Mouse (Mus musculus): ENCODE measurements around the gene Vmn1r194. TPM values are rescaled to one million over a fixed set of nuclear protein-coding genes. Genes with fewer than 3 reads are reported as not detected.
"Not testable (repeated sequence)": the region's sequence is repeated elsewhere in the genome, so short reads cannot be mapped to it uniquely, and the experiment has no call there.

The Vmn1r194 gene
- total RNA-seq (2021) (not detected), polyA plus RNA-seq (2012; rRNA removed) (not detected in 2 replicates)
- long read RNA-seq: 0 reads

DNA sequence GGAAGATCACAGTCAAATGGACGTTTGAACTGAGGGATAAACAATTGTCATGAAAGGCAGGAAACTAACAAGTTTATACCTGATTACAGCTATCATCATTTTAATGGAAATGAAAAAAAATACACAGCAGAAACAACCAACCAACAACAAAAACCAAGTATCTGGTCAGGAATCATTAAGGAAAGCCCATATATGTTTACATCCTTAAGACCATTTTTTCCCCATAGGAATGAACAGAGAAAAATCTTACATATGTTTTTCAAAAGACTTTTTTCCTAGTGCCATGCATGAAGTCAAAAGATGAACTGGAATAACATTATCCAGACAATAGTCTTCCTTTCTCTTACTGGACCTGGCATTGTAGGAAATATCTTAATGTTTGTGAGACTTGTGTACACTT, at the start of gene Vmn1r194:
Gene Vmn1r194 (plus strand): TSS at position 301 of the 400 bp plus-strand sequence.
- DNase-seq: no peak

DNA sequence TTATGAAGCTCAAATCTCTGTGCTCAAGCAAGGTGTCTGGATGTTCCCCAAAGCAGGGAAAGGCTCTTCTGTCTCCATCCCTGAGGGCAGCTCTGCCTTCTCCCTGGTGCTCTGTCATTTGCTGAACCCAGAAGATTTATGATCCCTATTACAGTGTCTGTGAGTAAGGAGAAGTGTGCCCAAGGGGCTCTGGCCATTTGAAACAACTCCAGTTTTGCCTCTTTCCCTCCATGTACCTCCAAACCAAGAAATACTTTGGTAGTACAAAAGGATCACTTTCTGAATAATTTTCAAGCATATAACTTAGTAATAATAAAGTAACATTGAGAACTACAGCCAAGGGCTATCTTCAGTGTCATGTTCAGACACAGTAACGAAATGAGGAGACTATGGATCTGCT, 21.0 kb upstream of the Vmn1r194 start, which contains the start of gene Vmn1r193:
Gene Vmn1r193 (minus strand): TSS at position 101 of the 400 bp plus-strand sequence.
- DNase-seq: not testable (repeated sequence)

DNA sequence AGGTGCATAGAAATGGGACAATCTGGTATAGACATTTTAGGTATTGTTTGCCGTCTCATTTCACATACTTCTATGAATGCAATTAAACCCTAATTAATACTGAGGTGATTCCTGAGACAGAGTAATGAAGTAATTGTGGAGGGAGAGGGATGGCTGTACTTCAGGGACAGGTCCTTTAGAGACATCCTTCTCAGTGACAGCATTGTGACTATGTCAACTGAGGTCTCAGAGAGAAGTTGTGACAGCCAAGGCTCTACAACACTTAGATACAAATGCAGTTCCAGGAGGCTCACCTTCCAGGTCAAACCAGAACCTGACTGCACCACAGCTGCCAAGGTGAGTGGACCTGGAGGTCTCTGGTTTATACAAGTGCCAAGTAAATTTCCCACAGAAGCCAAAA, 26.2 kb downstream of the Vmn1r194 start, which contains the start of gene Vmn1r195:
Gene Vmn1r195 (plus strand): TSS at position 301 of the 400 bp plus-strand sequence.
- not testable (repeated sequence) for DNase-seq

DNA sequence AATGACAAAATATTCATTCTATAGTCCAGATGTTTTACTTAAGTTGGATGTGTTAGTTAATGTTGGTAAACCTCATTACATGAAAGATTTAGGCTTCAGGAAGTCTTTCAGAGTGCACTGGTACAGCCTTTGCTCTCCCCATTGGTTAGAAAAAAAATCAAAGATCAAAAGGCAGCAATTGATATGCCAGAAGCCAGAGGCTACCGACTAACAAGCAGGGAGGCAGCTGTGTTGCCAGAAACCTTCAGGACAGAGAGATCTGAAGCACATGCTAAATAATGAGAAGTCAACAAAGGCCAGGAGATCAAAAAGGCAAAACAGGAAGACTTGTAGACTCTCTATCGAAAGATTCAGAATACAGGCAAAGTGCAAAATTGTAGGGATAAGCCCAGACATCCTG, 27.7 kb downstream of the Vmn1r194 start:
- no peak for DNase-seq

DNA sequence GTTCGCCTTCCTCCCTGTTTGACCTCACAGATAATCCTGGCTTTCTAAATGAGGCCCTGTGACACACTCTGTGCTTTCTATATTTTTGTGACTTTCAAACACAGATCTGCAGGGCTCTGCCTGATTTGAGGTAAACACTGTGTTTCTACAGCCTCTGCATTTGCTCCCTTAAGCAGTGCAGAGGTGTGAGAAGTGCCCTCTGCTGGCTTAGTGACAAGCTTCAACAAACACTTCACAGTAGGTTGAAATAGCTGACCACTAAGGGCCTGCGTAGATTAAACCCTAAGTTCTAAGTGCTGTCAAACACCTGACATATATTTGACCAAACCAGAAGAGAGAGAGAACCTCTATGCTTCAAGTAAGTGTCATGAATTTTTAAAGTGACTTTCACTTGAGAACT, 40.6 kb downstream of the Vmn1r194 start:
- no peak for DNase-seq

DNA sequence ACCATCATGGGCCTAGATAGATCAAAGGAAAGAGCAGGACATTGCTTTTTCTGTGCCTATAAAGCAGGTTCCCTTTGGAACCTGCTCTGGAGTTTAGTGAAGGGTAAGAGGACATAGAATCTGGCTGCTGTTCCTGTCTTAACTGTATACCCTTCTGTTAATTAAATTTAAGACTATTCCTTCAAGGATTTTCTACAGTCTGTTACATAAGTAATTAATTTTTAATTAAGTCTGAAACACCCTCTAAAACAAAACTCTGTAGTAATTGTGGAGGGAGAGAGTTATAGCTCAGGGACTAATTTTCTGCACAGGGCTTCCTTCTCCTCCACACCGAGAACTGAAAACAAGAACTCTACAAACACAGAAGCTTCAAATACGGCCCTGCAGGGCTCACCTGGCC, 45.6 kb downstream of the Vmn1r194 start, which contains the start of gene Vmn1r196:
Gene Vmn1r196 (plus strand): TSS at position 301 of the 400 bp plus-strand sequence.
- no peak for DNase-seq

Small RNA genes within 50 kb of the gene (microRNA-seq; reads per million reads assigned to microRNA genes)
- gene Gm23282 (0 reads per million in 2 experiments), gene Gm25084 (0 reads per million in 2 experiments)

Other genes starting within 250 kb of the Vmn1r194 start
- under 1 TPM in 1 of 2 experiments, not detected in 1; 0.61 TPM for gene Prss16, start 234.5 kb upstream of the Vmn1r194 start, total RNA-seq (2021)
- 0.35 and 1.0 TPM in 2 replicates for gene Prss16, start 234.5 kb upstream of the Vmn1r194 start, polyA plus RNA-seq (2012; rRNA removed)
- 10 to 100 TPM; 14.2 to 18.9 TPM for gene Hist1h2ah, start 208.6 kb upstream of the Vmn1r194 start, total RNA-seq (2021)
- 1.0 and 16.0 TPM in 2 replicates for gene Hist1h2ah, start 208.6 kb upstream of the Vmn1r194 start, polyA plus RNA-seq (2012; rRNA removed)
- 10 to 100 TPM; 27.4 to 48.0 TPM for gene Hist1h2bk, start 208.3 kb upstream of the Vmn1r194 start, total RNA-seq (2021)
- gene Hist1h2bk, start 208.3 kb upstream of the Vmn1r194 start, polyA plus RNA-seq (2012; rRNA removed): 1.9 and 3.2 TPM in 2 replicates
- gene Hist1h4i, start 202.9 kb upstream of the Vmn1r194 start, total RNA-seq (2021): 10 to 100 TPM; 48.5 to 52.2 TPM
- gene Hist1h4i, start 202.9 kb upstream of the Vmn1r194 start, polyA plus RNA-seq (2012; rRNA removed): 11.4 and 12.7 TPM in 2 replicates
- gene Hist1h2ag, start 201.3 kb upstream of the Vmn1r194 start, total RNA-seq (2021): 10 to 100 TPM; 14.1 to 18.2 TPM
- 0.45 TPM in 1 of 2 replicates, not detected in the other for gene Hist1h2ag, start 201.3 kb upstream of the Vmn1r194 start, polyA plus RNA-seq (2012; rRNA removed)
- gene Hist1h2bj, start 201.0 kb upstream of the Vmn1r194 start, total RNA-seq (2021): 10 to 100 TPM; 14.1 to 18.8 TPM
- gene Hist1h2bj, start 201.0 kb upstream of the Vmn1r194 start, polyA plus RNA-seq (2012; rRNA removed): 2.3 and 2.8 TPM in 2 replicates
- gene Vmn1r188, start 159.8 kb upstream of the Vmn1r194 start, total RNA-seq (2021): not detected
- not detected in 2 replicates for gene Vmn1r188, start 159.8 kb upstream of the Vmn1r194 start, polyA plus RNA-seq (2012; rRNA removed)
- not detected for gene Vmn1r189, start 138.4 kb upstream of the Vmn1r194 start, total RNA-seq (2021)
- not detected in 2 replicates for gene Vmn1r189, start 138.4 kb upstream of the Vmn1r194 start, polyA plus RNA-seq (2012; rRNA removed)
- not detected for gene Vmn1r191, start 60.2 kb upstream of the Vmn1r194 start, total RNA-seq (2021)
- gene Vmn1r191, start 60.2 kb upstream of the Vmn1r194 start, polyA plus RNA-seq (2012; rRNA removed): not detected in 2 replicates
- gene Vmn1r192, start 53.1 kb upstream of the Vmn1r194 start, total RNA-seq (2021): not detected
- not detected in 2 replicates for gene Vmn1r192, start 53.1 kb upstream of the Vmn1r194 start, polyA plus RNA-seq (2012; rRNA removed)
- gene Vmn1r193, start 21.1 kb upstream of the Vmn1r194 start, total RNA-seq (2021): not detected
- not detected in 2 replicates for gene Vmn1r193, start 21.1 kb upstream of the Vmn1r194 start, polyA plus RNA-seq (2012; rRNA removed)
- not detected for gene Vmn1r195, start 26.3 kb downstream of the Vmn1r194 start, total RNA-seq (2021)
- not detected in 2 replicates for gene Vmn1r195, start 26.3 kb downstream of the Vmn1r194 start, polyA plus RNA-seq (2012; rRNA removed)
- not detected for gene Vmn1r196, start 45.7 kb downstream of the Vmn1r194 start, total RNA-seq (2021)
- not detected in 2 replicates for gene Vmn1r196, start 45.7 kb downstream of the Vmn1r194 start, polyA plus RNA-seq (2012; rRNA removed)
- not detected for gene Vmn1r197, start 80.4 kb downstream of the Vmn1r194 start, total RNA-seq (2021)
- gene Vmn1r197, start 80.4 kb downstream of the Vmn1r194 start, polyA plus RNA-seq (2012; rRNA removed): not detected in 2 replicates
- gene Vmn1r198, start 106.1 kb downstream of the Vmn1r194 start, total RNA-seq (2021): not detected
- gene Vmn1r198, start 106.1 kb downstream of the Vmn1r194 start, polyA plus RNA-seq (2012; rRNA removed): not detected in 2 replicates
- gene Vmn1r199, start 135.6 kb downstream of the Vmn1r194 start, total RNA-seq (2021): not detected
- not detected in 2 replicates for gene Vmn1r199, start 135.6 kb downstream of the Vmn1r194 start, polyA plus RNA-seq (2012; rRNA removed)
- not detected for gene Vmn1r200, start 146.2 kb downstream of the Vmn1r194 start, total RNA-seq (2021)
- gene Vmn1r200, start 146.2 kb downstream of the Vmn1r194 start, polyA plus RNA-seq (2012; rRNA removed): not detected in 2 replicates
- not detected for gene Vmn1r201, start 227.7 kb downstream of the Vmn1r194 start, total RNA-seq (2021)
- not detected in 2 replicates for gene Vmn1r201, start 227.7 kb downstream of the Vmn1r194 start, polyA plus RNA-seq (2012; rRNA removed)